Mouse (Mus musculus) small intestine, adult 2 months (tissue): Measurements from ENCODE around the gene H2-Aa.

Experiments
- CTCF ChIP-seq: fragments of 200-500 bp; IDR thresholded peaks from 2 replicates; pipeline ENCODE4 v1.5.1; 2012; ENCODE audit warnings: low read depth, mild to moderate bottlenecking, control low read depth, inconsistent platforms, low read length, moderate library complexity, mixed read lengths; ENCODE audit not compliant: insufficient replicate concordance, insufficient read length; ENCODE audit errors: extremely low read depth
- POLR2A ChIP-seq: fragments of 200-500 bp; IDR thresholded peaks from 2 replicates; pipeline ENCODE4 v1.6.1; 2012; ENCODE audit warnings: low read depth, mild to moderate bottlenecking, control low read depth, inconsistent platforms, low read length, moderate library complexity

DNA sequence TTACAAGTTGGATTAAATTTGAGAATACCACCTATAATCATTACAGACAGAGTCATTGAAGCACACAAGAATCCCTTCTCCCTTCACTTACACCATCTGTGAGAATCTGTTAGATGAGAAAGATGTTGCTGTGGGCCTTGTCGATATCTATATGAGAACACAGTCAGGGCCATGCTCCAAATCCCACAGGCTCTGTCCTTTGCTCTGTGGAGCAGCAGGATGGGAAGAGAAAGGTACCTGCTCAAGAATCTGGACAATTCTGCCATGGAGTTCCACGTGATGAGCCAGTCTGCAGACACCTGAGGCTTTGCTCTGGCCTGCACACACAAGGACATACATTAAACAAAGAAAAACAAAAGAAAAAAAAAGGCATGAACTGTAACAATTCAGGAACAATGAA, 29.1 kb upstream of the H2-Aa start:
- TF ChIP-seq CTCF (no peak), POLR2A (no peak)
